Mouse (Mus musculus): ENCODE results near the gene Olfr559. TPM values are rescaled to one million over a fixed set of nuclear protein-coding genes. Genes with fewer than 3 reads are reported as not detected.

The Olfr559 gene
- total RNA-seq (2021), result not detected

DNA sequence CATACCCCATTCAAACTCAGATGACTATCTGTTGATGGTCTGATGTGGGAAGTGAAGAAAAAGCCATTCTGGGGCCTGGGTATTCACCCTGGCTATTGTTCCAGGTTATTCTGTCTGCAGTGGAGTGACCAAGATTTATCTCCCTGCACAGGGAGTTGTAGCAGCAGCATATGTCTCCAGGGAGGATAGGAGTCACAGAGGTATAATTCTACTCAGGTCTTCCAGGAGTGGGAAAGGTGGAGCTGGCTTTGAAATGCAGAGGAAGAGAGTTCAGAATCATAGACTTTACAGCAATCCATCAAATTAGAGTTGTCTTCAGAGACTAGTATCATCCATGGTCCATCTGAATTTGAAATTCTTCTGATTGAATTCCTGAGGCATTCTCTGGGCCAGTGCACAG is at the start of gene Olfr559:
TSS of gene Olfr559 (minus strand) at position 101 of the 400 bp plus-strand sequence.
- DNase-seq (ENCODE audit: extremely low spot score in 1 of 2, low spot score in 1 of 2), result no peak

DNA sequence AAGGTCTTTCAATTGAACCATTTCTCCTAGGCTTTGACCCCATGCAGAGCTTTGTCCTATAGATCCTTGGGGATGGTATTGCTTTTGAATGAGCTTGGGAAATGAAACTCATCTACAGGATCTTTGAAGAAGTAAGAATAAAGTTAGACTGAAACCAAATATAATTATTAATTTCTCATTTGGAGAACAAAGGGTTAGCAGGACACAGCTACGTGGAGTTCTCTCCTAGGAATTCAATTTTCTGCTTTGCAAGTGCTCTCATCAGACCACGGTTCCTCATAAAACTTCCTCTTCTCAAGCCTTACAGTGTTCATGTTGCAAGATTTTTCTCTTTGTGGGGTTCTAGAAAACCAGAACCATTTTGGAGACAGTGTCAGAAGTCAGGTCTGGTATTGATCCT is 43.6 kb upstream of the Olfr559 start, which contains the start of gene Olfr561:
TSS of gene Olfr561 (plus strand) at position 301 of the 400 bp plus-strand sequence.
- DNase-seq (ENCODE audit: extremely low spot score in 1 of 2, low spot score in 1 of 2), result no peak

DNA sequence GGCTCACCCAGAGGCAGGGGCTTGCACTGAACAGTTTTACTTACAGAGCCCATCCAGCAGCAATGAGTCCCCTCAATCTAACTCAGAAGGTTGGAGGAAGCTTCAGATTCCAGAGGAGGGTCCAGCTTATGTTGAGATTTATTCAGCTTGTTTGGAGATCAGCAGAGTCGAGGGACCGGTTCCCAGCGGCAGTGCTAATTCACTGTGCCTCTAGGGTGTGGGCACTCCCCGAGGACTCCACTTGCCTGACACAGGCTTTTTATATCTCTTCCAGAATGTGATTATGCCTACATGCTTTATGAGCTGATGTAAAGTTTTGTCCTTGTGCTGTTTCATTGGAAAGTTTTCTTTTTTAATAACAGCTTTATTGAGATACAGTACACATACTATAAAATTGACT is 32.0 kb upstream of the Olfr559 start, which contains the start of the genes Olfr560 and Olfr78:
TSS of gene Olfr560 (minus strand) at position 101 of the 400 bp plus-strand sequence.
TSS of gene Olfr78 (minus strand) at position 206 of the 400 bp plus-strand sequence.
- DNase-seq (ENCODE audit: extremely low spot score in 1 of 2, low spot score in 1 of 2), result no peak

DNA sequence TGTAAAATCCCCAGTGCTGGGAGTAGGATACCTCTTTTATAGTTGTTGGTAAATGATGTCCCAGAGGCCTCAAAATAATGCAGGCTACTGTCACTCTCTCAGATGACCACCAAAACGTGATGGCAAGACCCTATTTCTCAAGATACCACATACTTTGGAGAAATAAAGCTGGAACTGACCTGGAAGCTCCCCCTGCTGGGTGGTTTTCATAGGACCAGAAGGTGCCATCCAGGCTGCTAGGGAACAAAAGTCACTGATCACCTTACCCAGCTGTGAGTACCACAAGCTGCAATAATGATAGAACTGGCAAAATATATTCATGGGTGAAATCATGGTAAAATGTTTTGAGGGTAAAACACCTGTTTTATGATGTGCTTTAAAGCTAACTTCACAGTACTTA is 24.8 kb upstream of the Olfr559 start:
- no peak for DNase-seq (ENCODE audit: extremely low spot score in 1 of 2, low spot score in 1 of 2)

DNA sequence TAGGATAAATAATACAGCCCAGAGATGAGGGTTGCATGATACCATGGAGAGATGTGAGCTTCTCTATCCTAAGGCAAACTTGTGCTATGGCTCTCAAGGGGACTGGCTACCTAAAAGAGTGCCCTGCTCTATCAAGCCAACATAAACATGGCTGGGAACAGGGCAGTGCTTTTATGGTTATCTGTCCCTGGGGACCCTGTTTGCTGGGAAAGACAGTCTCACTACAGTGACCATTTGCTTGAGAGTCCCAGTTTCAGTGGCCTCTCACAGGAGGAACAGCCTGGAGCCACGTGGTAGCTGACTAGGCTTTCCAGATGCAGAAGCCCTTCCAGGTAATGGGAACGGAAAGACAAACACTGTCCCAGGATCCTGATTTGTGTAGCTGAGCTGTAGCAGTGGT is 10.4 kb upstream of the Olfr559 start:
- DNase-seq (ENCODE audit: extremely low spot score in 1 of 2, low spot score in 1 of 2), result no peak

DNA sequence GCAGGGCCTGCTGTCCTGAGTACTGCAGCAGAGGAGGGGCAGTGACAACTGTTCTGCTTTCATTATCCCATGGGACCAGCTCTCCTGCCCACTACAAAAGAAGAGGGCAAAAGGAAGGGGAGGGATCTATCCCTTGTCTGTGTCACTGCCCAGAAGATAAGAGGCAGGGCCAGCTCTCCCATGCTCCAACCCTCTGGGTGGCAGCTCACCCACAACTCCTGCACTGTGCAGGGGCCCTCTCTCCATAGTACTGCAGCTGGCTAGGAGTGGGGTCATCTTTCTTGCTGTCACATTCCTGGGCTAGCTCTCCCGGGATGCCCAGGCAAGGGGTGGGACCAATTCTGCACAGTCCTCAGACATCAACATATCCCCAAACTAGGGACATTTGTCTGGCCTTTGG is 6.5 kb upstream of the Olfr559 start:
- no peak for DNase-seq (ENCODE audit: extremely low spot score in 1 of 2, low spot score in 1 of 2)

DNA sequence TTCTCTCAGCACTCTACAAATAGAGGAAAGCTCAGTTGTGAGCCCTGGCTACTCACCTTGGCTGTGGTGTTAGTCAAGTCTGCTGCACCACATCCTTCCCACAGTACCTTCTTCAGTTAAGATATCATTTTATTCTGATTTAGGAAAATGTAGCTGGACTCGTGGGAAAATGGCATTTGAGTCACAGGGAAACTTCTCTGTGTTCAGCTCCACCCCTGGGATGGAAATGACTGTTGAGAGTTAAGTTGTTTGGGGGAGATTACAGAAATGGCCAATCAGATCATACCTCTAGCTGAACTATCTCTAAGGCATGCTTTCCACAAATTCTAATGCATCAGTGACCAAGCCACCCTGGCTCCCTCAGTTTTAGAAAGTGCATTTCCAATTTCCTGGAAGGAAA is 8.3 kb downstream of the Olfr559 start, which contains the start of gene Olfr33:
TSS of gene Olfr33 (minus strand) at position 101 of the 400 bp plus-strand sequence.
- no peak for DNase-seq (ENCODE audit: extremely low spot score in 1 of 2, low spot score in 1 of 2)

DNA sequence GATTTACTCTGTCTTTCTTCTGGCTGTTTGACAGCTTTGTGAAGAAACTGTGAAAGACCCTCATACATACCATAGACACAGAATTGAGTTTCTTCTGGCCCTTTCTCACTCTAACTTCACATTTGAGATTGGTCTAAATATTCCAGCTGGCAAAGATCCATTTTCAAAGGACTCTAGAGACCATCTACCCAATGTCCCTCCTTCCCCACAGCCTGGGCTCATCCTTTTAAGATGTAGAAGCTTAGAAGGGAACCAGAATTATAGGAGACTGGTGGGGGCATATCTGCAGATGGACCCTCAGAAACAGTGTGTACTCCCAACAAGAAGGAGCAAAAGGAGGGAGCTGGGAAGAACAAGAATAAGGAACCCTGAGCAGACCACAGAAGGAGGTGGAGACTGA is 25.4 kb downstream of the Olfr559 start, which contains the start of gene Olfr558:
TSS of gene Olfr558 (plus strand) at position 301 of the 400 bp plus-strand sequence.
- no peak for DNase-seq (ENCODE audit: extremely low spot score in 1 of 2, low spot score in 1 of 2)

DNA sequence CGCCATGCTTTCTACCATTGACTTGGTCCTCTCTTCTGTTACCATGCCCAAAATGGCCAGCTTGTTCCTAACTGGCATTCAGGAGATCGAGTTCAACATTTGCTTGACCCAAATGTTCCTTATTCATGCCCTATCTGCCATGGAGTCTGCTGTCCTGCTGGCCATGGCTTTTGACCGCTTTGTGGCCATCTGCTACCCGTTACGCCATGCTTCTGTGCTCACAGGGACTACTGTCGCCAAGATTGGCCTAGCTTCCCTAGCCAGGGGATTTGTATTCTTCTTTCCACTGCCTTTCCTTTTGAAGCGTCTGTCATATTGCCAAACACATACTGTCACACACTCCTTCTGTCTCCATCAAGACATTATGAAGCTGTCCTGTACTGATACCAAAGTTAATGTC is 28.8 kb downstream of the Olfr559 start:
- DNase-seq (ENCODE audit: extremely low spot score in 1 of 2, low spot score in 1 of 2), result no peak

DNA sequence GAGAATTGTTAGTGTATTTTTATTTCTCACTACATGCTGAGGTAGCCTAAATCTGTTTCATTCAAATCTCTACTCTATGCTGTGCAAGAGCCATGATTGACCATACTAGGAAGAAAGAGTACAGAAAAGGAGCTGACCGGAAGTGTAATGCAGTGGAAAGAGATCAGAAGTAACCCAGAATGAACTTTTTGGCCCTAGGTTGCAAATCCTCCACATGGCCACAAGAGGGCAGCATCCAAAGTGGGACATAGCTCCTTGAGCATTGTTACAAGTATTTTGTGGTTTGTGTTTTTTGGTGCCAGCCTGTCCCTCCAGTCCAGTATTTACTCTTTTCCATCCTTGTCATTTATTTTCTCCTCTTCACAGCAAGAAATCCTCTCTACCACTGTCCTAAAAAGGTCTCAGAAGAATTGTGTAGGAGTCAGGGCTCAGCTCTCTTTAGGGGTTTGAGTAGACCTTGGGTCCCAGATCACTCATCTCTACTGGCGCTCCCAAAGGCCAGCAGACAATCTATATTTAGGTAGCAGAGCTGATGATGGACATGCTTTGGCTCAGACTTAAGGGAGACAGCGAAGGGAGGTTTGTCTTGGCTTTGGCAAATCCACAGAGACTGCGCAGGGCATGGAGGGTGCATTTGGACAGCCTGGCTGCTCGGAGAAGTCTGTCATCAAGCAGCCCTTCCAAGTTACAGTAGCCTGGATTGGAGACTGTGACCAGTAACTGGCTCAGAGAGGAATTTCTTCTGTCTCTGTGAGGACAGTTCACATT is 31.7 kb downstream of the Olfr559 start, which contains the start of gene Olfr557:
TSS of gene Olfr557 (plus strand) at position 553 of the 768 bp plus-strand sequence.
- DNase-seq (ENCODE audit: extremely low spot score in 1 of 2, low spot score in 1 of 2), result peak in 1 of 2 experiments; percentile 42

DNA sequence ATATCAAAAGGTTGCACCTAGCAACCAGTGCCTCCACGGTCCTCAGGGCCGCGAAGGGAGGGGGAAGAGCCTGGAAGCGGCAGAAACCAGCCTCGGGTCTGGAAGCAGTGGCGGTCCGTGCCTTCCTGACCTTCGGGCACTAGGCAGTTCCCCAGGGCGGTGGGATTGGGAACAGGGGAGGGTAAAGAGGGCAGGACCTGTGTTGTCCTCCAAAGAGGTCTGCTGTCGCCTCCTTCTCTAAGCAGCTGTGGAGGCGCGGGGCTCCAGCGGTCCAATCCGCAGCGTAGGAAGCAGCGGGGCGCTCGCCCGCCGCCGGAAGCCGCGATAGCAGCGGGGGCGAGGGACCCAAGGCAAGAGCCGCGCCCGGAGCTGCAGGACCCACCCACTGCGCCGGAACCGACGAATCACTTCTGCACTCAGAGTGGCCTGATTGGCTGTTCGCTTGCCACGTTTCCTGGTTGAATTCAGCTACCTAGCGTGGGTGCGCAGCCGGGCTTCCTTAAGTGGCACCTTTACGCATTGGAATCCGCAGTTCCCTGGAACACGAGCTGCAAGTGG is 40.3 kb downstream of the Olfr559 start, which contains the start of gene Trim68:
TSS of gene Trim68 (minus strand) at position 384 of the 558 bp plus-strand sequence.
- peak; percentile 73 for DNase-seq (ENCODE audit: extremely low spot score in 1 of 2, low spot score in 1 of 2)

DNA sequence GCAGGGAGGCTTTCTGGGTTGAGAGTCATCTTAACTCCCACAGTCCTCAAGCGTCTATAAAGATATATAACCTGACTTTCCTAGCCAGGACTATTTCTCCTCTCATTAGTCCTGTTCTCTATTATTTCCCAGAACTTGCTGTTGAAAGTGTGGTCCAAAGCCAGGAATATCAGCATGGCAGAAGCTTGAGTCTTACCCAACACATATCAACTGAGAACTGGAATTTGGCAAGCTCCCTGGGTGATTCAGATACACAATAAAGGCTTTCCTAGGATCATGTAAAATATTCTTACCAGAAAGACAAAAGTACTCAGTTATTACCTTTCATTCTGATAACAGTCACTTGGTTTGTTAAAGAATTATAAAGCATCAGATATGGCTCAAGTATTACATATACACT is 45.4 kb downstream of the Olfr559 start:
- DNase-seq (ENCODE audit: extremely low spot score in 1 of 2, low spot score in 1 of 2), result no peak

DNA sequence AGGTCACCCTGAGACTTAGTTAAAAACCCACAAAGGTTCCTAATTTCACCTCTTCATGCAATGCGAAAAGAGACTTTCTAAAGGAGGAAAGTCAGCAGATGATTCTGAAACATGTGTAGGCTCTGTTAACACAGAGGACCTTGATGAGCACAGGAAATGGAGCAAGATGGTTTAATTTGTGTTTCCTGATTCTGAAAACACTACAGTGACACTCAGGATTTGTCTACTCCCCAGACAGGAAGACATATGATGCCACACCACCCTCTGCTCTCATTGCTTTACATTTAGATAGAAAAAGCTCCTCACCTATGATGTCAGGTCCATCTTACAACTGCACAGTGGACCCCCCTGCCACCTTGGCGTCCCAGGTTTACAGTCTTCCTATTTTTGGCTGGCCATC is 51.1 kb downstream of the Olfr559 start:
- DNase-seq (ENCODE audit: extremely low spot score in 1 of 2, low spot score in 1 of 2), result no peak

Other genes with a start within 250 kb of the Olfr559 start
- gene Olfr543, start 245.8 kb downstream of the Olfr559 start, total RNA-seq (2021), result not detected
- gene Olfr544, start 239.2 kb downstream of the Olfr559 start, total RNA-seq (2021), result not detected
- not detected for gene Olfr545, start 227.9 kb downstream of the Olfr559 start, total RNA-seq (2021)
- not detected for gene Olfr547, start 192.7 kb downstream of the Olfr559 start, total RNA-seq (2021)
- not detected for gene Olfr548-ps1, start 186.6 kb downstream of the Olfr559 start, total RNA-seq (2021)
- not detected for gene Olfr549, start 177.6 kb downstream of the Olfr559 start, total RNA-seq (2021)
- 1 to 10 TPM; 2.1 to 3.6 TPM for gene Trim21, start 162.0 kb downstream of the Olfr559 start, total RNA-seq (2021)
- 1 to 10 TPM in 1 of 2 experiments, under 1 TPM in 1; 0.89 to 1.3 TPM for gene Olfr550, start 156.0 kb downstream of the Olfr559 start, total RNA-seq (2021)
- not detected for gene Olfr551, start 135.6 kb downstream of the Olfr559 start, total RNA-seq (2021)
- gene Olfr552, start 129.7 kb downstream of the Olfr559 start, total RNA-seq (2021), result under 1 TPM in 1 of 2 experiments, not detected in 1; 0.10 TPM
- gene Olfr553, start 109.3 kb downstream of the Olfr559 start, total RNA-seq (2021), result not detected
- not detected for gene Olfr554, start 89.1 kb downstream of the Olfr559 start, total RNA-seq (2021)
- not detected for gene Olfr555, start 68.7 kb downstream of the Olfr559 start, total RNA-seq (2021)
- gene Olfr556, start 62.6 kb downstream of the Olfr559 start, total RNA-seq (2021), result under 1 TPM in 1 of 2 experiments, not detected in 1; 0.10 TPM
- 1 to 10 TPM; 4.5 to 7.6 TPM for gene Trim68, start 40.2 kb downstream of the Olfr559 start, total RNA-seq (2021)
- gene Olfr557, start 31.6 kb downstream of the Olfr559 start, total RNA-seq (2021), result not detected
- gene Olfr558, start 25.3 kb downstream of the Olfr559 start, total RNA-seq (2021), result under 1 TPM; 0.49 TPM
- gene Olfr33, start 8.4 kb downstream of the Olfr559 start, total RNA-seq (2021), result not detected
- not detected for gene Olfr560, start 31.9 kb upstream of the Olfr559 start, total RNA-seq (2021)
- gene Olfr78, start 32.0 kb upstream of the Olfr559 start, total RNA-seq (2021), result under 1 TPM in 1 of 2 experiments, not detected in 1; 0.12 TPM
- gene Olfr561, start 43.7 kb upstream of the Olfr559 start, total RNA-seq (2021), result not detected
- gene Olfr564, start 76.0 kb upstream of the Olfr559 start, total RNA-seq (2021), result not detected
- not detected for gene Olfr566, start 131.3 kb upstream of the Olfr559 start, total RNA-seq (2021)
- not detected for gene Olfr568, start 149.6 kb upstream of the Olfr559 start, total RNA-seq (2021)
- gene Olfr569, start 163.4 kb upstream of the Olfr559 start, total RNA-seq (2021), result not detected
- gene Olfr570, start 167.1 kb upstream of the Olfr559 start, total RNA-seq (2021), result not detected
- under 1 TPM in 1 of 2 experiments, not detected in 1; 0.05 TPM for gene Olfr571, start 190.0 kb upstream of the Olfr559 start, total RNA-seq (2021)
- not detected for gene Olfr572, start 196.9 kb upstream of the Olfr559 start, total RNA-seq (2021)
- not detected for gene Olfr573-ps1, start 215.1 kb upstream of the Olfr559 start, total RNA-seq (2021)
- gene Olfr574, start 221.0 kb upstream of the Olfr559 start, total RNA-seq (2021), result not detected
- gene Olfr575, start 231.3 kb upstream of the Olfr559 start, total RNA-seq (2021), result not detected
- not detected for gene Olfr576, start 235.2 kb upstream of the Olfr559 start, total RNA-seq (2021)
- not detected for gene Olfr577, start 248.5 kb upstream of the Olfr559 start, total RNA-seq (2021)

Data from layer of hippocampus, postnatal 25 days (tissue).